28 mouse cellular contexts compared by ENCODE assay signal in the genomic region with DNA sequence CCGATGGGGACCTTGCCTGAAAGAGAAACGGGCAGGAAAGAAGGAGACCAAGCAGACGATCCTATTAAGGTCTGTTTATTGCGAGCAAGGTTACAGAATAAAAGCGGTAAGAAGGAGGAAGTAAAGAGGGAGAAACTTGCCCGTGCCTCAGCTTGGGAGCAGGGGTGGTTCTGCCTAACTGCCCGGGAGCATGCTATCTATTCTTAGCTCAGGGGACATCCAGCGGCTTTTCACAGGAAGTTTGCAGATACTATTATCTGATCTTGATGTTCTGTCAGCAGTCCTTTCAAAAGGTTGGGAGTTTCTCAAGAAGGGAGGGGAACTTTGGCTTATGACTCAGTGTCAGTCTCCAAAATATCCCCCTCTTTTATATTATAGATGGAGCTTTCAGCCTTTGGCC.
A peak's percentile ranks its signal among the peaks of the same experiment; 100 is the strongest.
DNase-seq lines count a peak whose midpoint lies in the region; ATAC-seq lines count a peak whose summit lies in the region.
"Had no signal": no experiment of that assay in that cellular context is flagged by ENCODE, and none has a peak within 500 bp of the region (broad histone marks: within the 10 kb centered on the region; RNA-seq: fewer than 3 reads in every experiment).

No protein-coding gene starts in this region.

- peak; percentile 60; the same call in 1 of the 2 replicates for ATAC-seq in megakaryocyte progenitor cell, adult 5-6 weeks (replicated peaks; ENCODE audit: poor library complexity)
- ATAC-seq: activated CD4-positive, CD25-positive, alpha-beta regulatory T cell, adult 4 months; CD4-positive, CD25-positive, alpha-beta regulatory T cell, adult 4 months; forebrain, embryonic 14.5 days; hindbrain, embryonic 16.5 days; intestine, embryonic 15.5 days; midbrain, embryonic 15.5 days had no signal

- H3K36me3 ChIP-seq in heart, embryonic 10.5 days, result no peaks in the 10 kb centered on the region
- H3K36me3 ChIP-seq: embryonic facial prominence, embryonic 12.5 days; heart, embryonic 15.5 days; intestine, embryonic 15.5 days; midbrain, embryonic 10.5 days; midbrain, embryonic 15.5 days; neural tube, embryonic 15.5 days had no signal

- H3K27me3 ChIP-seq in heart, embryonic 10.5 days (ENCODE audit: insufficient read depth, poor library complexity, severe bottlenecking), result no peaks in the 10 kb centered on the region
- H3K27me3 ChIP-seq: embryonic facial prominence, embryonic 12.5 days; heart, embryonic 15.5 days; intestine, embryonic 15.5 days; midbrain, embryonic 15.5 days; neural tube, embryonic 15.5 days had no signal

- 0 out of 2 replicates have a peak, but pooled peaks cover 5% of the 10 kb centered on the region for H3K9me3 ChIP-seq in heart, embryonic 10.5 days
- H3K9me3 ChIP-seq: embryonic facial prominence, embryonic 12.5 days; heart, embryonic 15.5 days; intestine, embryonic 15.5 days had no signal

- WGBS in heart, embryonic 10.5 days, result 49% methylated on average over 8 of the region's 8 CpGs

- H3K4me1 ChIP-seq in heart, embryonic 10.5 days, result no peaks in the 10 kb centered on the region
- H3K4me1 ChIP-seq: embryonic facial prominence, embryonic 12.5 days; heart, embryonic 15.5 days; intestine, embryonic 15.5 days; midbrain, embryonic 15.5 days; neural tube, embryonic 15.5 days had no signal

- DNase-seq in heart, adult 8-10 months (ENCODE audit: low spot score), result peak; percentile 7
- no peak for DNase-seq in heart, embryonic 10.5 days (ENCODE audit: low spot score)
- peak; percentile 18 to 27 for DNase-seq in spleen, postnatal 36 days (ENCODE audit: low spot score in 2 of 2)
- no peak for DNase-seq in spleen, postnatal 4 days (ENCODE audit: low spot score in 2 of 2)
- peak; percentile 9 for DNase-seq in lung, postnatal 10 days
- DNase-seq in left cerebral cortex, adult 11 months (ENCODE audit: low spot score), result no peak
- no peak for DNase-seq in embryo, embryonic 9.5 days (ENCODE audit: extremely low spot score)
- DNase-seq: adrenal gland, postnatal 10 days; cerebellum, adult 8-10 months; cerebellum, postnatal 25 days; gastrocnemius, postnatal 25 days; kidney, adult 2 months; retina, postnatal 1 day; right cerebral cortex, postnatal 14 days; thymus, postnatal 36 days had no signal

- no peak overlapping the region for H3K4me3 ChIP-seq in heart, embryonic 10.5 days
- H3K4me3 ChIP-seq: embryonic facial prominence, embryonic 12.5 days; heart, adult 2 months; heart, embryonic 15.5 days; intestine, embryonic 15.5 days; midbrain, embryonic 10.5 days; midbrain, embryonic 15.5 days; neural tube, embryonic 15.5 days had no signal

- no peak overlapping the region for H3K27ac ChIP-seq in heart, embryonic 10.5 days
- H3K27ac ChIP-seq: embryonic facial prominence, embryonic 12.5 days; heart, adult 2 months; heart, embryonic 15.5 days; intestine, embryonic 15.5 days; kidney, postnatal 0 days; midbrain, embryonic 10.5 days; midbrain, embryonic 15.5 days; neural tube, embryonic 15.5 days had no signal

Comparison
In these comparisons a context has a peak if more than half of its experiments do, and no peak if none do; other contexts are left out.
1. DNase-seq: peak in heart, adult 8-10 months (single experiment), spleen, postnatal 36 days (2 of 2) and lung, postnatal 10 days (single experiment); none in heart, embryonic 10.5 days (single experiment), spleen, postnatal 4 days (0 of 2), left cerebral cortex, adult 11 months (single experiment) and embryo, embryonic 9.5 days (single experiment).